18 mouse cellular contexts compared by ENCODE assay signal in genomic region chr19:55871496-55871895, GRCm38 (mm10).
A peak's percentile ranks its signal among the peaks of the same experiment; 100 is the strongest.
DNase-seq lines count a peak whose midpoint lies in the region; ATAC-seq lines count a peak whose summit lies in the region.
"Had no signal": no experiment of that assay in that cellular context is flagged by ENCODE, and none has a peak within 500 bp of the region (broad histone marks: within the 10 kb centered on the region; RNA-seq: fewer than 3 reads in every experiment).

No protein-coding gene starts in this region.

- H3K27me3 ChIP-seq in embryonic facial prominence, embryonic 14.5 days (replicated peaks; ENCODE audit: control insufficient read depth, insufficient read depth, low read length) = no peaks in the 10 kb centered on the region
- H3K27me3 ChIP-seq in embryonic facial prominence, embryonic 15.5 days = no peaks in the 10 kb centered on the region
- H3K27me3 ChIP-seq: embryonic facial prominence, embryonic 13.5 days had no signal

- peaks cover 43% of the 10 kb centered on the region for H3K4me1 ChIP-seq in embryonic facial prominence, embryonic 14.5 days (ENCODE audit: control insufficient read depth, insufficient read depth, low read length)
- peaks cover 48% of the 10 kb centered on the region for H3K4me1 ChIP-seq in embryonic facial prominence, embryonic 15.5 days

- no peak overlapping the region for H3K4me3 ChIP-seq in embryonic facial prominence, embryonic 14.5 days (ENCODE audit: low read depth, low read length)
- no peak overlapping the region for H3K4me3 ChIP-seq in embryonic facial prominence, embryonic 15.5 days (replicated peaks)
- H3K4me3 ChIP-seq: embryonic facial prominence, embryonic 13.5 days; erythroblast, embryonic 14.5 days; forebrain, embryonic 10.5 days; forebrain, embryonic 12.5 days had no signal

- H3K9ac ChIP-seq in embryonic facial prominence, embryonic 14.5 days (ENCODE audit: low read depth, low read length) = no peak overlapping the region
- H3K9ac ChIP-seq in embryonic facial prominence, embryonic 15.5 days = no peak overlapping the region
- H3K9ac ChIP-seq: embryonic facial prominence, embryonic 13.5 days; forebrain, embryonic 12.5 days had no signal

- ATAC-seq in embryonic facial prominence, embryonic 14.5 days (ENCODE audit: low read depth) = no peak
- no peak for ATAC-seq in embryonic facial prominence, embryonic 15.5 days (ENCODE audit: insufficient number of reproducible peaks, low FRiP score, low TSS enrichment, low read depth)
- ATAC-seq: forebrain, embryonic 14.5 days; forebrain, embryonic 16.5 days had no signal

- DNase-seq in heart, adult 11 months = peak; percentile 84
- no peak for DNase-seq in heart, postnatal 25 days (ENCODE audit: low spot score)
- peak; percentile 71 for DNase-seq in embryonic facial prominence, embryonic 14.5 days (ENCODE audit: low spot score)
- DNase-seq in adipocyte (ENCODE audit: low spot score) = no peak
- DNase-seq in layer of hippocampus, postnatal 36 days = no peak
- DNase-seq: adrenal gland, adult 8-10 months; adrenal gland, postnatal 36 days; cerebellum, adult 11-12 months; cerebellum, adult 2 months; cerebellum, adult 9-10 months; cerebellum, postnatal 25 days had no signal

- whole genome bisulfite sequencing in embryonic facial prominence, embryonic 14.5 days = 57% methylated on average over 3 of the region's 3 CpGs
- WGBS in embryonic facial prominence, embryonic 15.5 days = 55% methylated on average over 3 of the region's 3 CpGs

- H3K27ac ChIP-seq in embryonic facial prominence, embryonic 14.5 days (replicated peaks; ENCODE audit: low read depth, low read length) = no peak overlapping the region; the same call in 1 of the 2 replicates
- H3K27ac ChIP-seq in embryonic facial prominence, embryonic 15.5 days (replicated peaks) = peak overlapping the region; percentile 63; the same call in 1 of the 2 replicates
- H3K27ac ChIP-seq: forebrain, embryonic 10.5 days; forebrain, embryonic 12.5 days had no signal

- H3K4me2 ChIP-seq in embryonic facial prominence, embryonic 14.5 days (ENCODE audit: low read depth, low read length) = no peak overlapping the region
- H3K4me2 ChIP-seq in embryonic facial prominence, embryonic 15.5 days (replicated peaks) = no peak overlapping the region
- H3K4me2 ChIP-seq: embryonic facial prominence, embryonic 13.5 days; forebrain, embryonic 12.5 days had no signal

- H3K9me3 ChIP-seq in embryonic facial prominence, embryonic 14.5 days (ENCODE audit: control insufficient read depth, low read length) = no peaks in the 10 kb centered on the region
- no peaks in the 10 kb centered on the region for H3K9me3 ChIP-seq in embryonic facial prominence, embryonic 15.5 days (replicated peaks)
- H3K9me3 ChIP-seq: embryonic facial prominence, embryonic 13.5 days; forebrain, embryonic 10.5 days; forebrain, embryonic 12.5 days had no signal

- no peaks in the 10 kb centered on the region for H3K36me3 ChIP-seq in embryonic facial prominence, embryonic 14.5 days (ENCODE audit: control insufficient read depth, insufficient read depth, low read length)
- no peaks in the 10 kb centered on the region for H3K36me3 ChIP-seq in embryonic facial prominence, embryonic 15.5 days
- H3K36me3 ChIP-seq: forebrain, embryonic 12.5 days had no signal

- intact Hi-C loops in heart, postnatal 25 days (cut with DNase I) = loop anchor here (10.0 kb wide), 1 partner anchor 457 kb away; no protein-coding TSS in a partner anchor

Comparison
In these comparisons a context has a peak if more than half of its experiments do, and no peak if none do; other contexts are left out.
1. DNase-seq: peak in heart, adult 11 months (single experiment) and embryonic facial prominence, embryonic 14.5 days (single experiment); none in heart, postnatal 25 days (single experiment), adipocyte (single experiment) and layer of hippocampus, postnatal 36 days (0 of 2).